Mouse (Mus musculus): ENCODE data around the gene AU022252.

GRCm38 (mm10) chr4:119157186-119157585, 75.3 kb downstream of the AU022252 start:
- TF ChIP-seq EP300 (optimal IDR thresholded peaks at IDR 0.05) (no peak), CTCF (IDR thresholded peaks at IDR 0.05; ENCODE audit: low read depth) (peak; percentile 69)
